Mouse (Mus musculus): Measurements from ENCODE around the gene Trpc5.
A peak's percentile ranks its signal among the peaks of the same experiment; 100 is the strongest.

Trpc5 gene

GRCm38 (mm10) chrX:144688142-144688206 is at the start of gene Trpc5:
Gene Trpc5, minus strand, starts transcription at chrX:144688180.
- no peak for DNase-seq (ENCODE audit: low spot score)

DNA sequence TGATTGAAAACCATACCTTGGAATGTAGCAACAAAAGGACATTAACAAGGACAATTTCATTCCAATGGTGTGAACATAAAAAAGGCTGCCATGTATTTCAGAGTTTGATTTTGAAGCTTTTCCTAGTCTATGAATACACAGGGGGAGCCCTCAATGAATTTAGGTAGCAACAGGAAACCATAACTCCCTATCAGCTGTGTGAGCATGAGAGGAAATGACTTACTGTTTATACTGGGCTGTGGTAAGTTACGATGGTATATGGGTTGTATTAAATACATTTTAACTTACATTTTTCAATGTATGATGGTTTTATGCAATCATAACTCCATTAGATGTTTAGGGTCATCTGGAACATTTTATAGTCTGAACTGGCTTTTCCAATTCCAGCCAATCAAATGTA is 28.4 kb upstream of the Trpc5 start:
- DNase-seq (ENCODE audit: low spot score): no peak

DNA sequence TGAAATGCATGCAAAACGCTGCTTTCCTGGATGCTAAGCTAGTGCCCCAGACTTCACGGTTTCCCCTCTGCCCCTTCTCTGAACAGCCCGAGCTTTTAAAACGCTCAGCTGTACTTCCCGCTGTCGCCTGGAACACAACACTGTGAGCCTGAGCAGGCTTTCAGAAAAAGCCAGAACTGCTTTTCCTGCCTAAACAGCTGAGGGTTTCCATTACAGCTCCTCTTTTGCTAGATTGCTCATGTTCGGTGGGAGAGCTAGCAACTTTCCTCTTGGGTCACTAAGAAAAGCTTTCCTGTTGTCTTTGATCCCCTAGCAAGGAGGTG is 1.8 kb upstream of the Trpc5 start:
- peak; percentile 3 for DNase-seq (ENCODE audit: low spot score)

- peak; percentile 3 for DNase-seq (ENCODE audit: low spot score)
These were observed 1.3 kb upstream of the Trpc5 start for GRCm38 (mm10) chrX:144689119-144689858.

DNA sequence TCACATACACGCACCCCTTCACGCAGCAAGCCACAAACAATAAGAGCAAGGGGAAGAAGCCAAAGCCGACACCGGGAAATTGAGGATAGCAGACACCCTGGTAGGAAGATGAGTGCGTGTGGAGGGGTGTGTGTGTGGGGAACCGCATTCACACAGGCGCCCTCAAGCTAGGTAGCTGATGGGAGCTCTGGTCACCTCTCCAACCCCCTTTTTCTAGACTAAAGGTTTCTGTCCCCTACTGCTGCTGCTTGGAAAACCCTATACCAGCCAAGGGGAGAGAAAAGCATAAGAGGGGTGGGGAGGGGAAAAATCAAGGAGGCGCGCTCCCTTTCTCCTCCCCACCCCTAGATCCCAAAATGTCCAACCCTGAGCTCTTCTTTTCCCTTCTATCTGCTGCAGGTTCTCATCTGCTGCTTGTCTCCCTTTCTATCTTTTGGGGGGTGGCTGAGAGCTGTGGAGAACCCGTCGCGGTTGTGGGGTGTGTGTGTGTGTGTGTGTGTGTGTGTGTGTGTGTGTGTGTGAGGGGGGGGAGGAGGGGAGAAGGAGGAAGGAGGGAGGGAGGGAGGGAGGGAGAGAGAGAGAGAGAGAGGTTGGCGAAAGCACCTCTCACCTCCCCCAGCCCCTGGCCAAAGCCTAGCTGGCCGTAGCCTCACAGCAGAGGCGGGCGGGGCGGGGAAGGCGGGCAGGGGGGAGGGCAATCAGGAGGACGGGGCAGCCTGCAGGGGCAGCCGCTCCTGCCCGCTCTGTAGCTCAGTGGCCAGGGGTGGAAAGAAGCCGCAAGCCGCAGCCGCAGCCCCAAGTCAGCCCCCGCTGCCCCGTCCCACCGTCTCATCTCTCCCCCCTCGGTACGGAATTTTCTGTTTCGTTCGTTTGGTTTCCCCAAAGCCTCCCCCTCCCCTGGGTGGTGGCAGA is 483 bp upstream of the Trpc5 start, which contains the start of gene Rtl4:
Gene Rtl4, plus strand, starts transcription at position 701 of the 912 bp plus-strand sequence.
- peak; percentile 8 for DNase-seq (ENCODE audit: low spot score)

DNA sequence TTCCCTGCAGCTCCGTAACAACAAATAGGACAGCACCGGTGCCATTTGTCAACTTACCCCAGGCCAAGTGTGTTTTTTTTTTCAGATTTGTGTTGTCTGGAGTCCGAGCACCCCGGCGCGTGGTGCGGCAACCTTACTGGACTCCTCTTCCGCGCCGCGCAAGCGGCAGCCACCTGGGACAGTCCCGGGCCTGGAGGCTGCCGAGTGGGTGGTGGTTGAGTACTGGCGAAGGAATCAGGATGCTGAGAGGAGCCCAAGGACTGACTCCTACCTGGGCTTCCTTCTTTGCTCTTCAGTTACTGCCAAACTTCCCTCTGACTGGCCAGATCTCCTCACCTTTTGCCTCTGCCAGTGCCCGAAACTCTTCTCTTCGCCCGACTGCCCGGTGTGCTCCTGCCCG is 238 bp downstream of the Trpc5 start:
- no peak for DNase-seq (ENCODE audit: low spot score)

DNA sequence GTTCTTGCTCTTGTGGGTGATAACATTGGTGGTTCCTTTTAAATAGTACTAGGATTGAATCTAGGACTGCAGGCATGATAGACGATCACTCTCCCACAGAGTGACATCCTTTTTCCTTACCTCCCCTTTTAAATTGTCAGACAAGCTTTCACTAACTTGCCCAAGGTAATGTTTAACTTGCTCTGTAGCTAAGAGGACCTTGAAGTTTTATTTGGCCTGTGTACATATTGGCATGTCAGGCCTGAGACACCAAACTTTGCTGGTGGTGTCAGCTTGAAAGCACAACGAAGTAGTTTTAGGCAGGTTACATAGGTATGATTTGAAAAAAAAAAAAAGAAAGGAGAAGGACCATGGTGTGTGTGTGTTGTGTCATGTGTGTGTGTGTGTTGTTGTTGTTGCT is 35.8 kb downstream of the Trpc5 start:
- no peak for DNase-seq (ENCODE audit: low spot score)

DNA sequence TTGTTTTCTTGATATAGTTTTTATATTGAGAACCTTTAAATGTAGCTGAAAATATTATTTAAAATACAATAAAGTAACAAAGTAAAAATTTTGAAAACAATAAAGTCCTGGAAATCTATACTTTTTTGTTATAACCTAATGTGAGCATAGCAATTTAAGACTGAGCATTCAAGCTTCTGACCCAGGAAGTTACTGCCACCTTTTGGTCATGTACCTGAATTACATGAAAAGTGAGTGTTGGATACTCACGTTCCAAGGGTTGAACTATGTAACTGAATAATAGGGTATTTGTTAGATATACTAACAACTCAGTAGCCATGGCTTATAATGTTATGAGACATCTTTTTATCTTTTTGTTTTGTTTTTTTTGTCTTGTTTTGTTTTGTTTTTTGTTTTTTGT is 42.6 kb downstream of the Trpc5 start:
- no peak for DNase-seq (ENCODE audit: low spot score)

DNA sequence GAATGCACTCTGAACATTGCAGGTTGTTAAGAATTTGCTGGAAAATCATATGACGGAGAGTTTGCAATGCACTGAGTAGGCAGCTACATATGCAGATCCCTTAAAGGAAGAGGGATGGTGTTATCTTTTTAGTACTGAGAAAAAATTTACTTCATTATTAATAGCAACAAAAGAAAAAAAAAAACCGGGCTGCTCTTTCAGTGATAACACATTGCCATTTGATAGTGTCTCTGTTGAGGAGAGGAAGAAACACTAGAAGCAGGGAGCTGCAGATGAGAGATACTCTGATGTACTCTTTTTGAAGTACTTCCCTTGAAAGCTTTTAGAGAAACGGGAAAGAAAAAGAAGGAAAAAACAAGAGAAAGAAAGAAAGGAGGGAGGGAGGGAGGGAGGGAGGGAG is 43.2 kb downstream of the Trpc5 start:
- no peak for DNase-seq (ENCODE audit: low spot score)

- no peak for DNase-seq (ENCODE audit: low spot score)
These were observed 75.2 kb downstream of the Trpc5 start for GRCm38 (mm10) chrX:144612753-144613152.

DNA sequence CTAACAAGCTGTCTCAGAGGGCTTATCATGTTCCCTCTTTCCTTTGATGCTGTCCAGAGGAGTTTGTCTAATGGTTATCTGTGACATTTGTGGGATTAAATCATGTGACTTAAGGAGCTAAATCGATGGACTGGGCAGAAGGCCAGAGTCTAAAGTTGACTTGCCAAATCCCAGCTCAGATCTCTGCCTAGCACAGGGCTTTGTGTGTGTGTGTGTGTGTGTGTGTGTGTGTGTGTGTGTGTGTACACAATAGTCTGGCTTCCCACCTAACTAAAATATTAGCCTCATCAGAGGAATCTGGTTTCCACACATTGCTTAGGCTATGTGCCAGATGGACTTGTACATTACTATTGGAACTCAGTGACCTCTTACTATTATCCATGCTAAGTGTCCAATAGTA is 151.5 kb downstream of the Trpc5 start:
- DNase-seq (ENCODE audit: low spot score): no peak

DNA sequence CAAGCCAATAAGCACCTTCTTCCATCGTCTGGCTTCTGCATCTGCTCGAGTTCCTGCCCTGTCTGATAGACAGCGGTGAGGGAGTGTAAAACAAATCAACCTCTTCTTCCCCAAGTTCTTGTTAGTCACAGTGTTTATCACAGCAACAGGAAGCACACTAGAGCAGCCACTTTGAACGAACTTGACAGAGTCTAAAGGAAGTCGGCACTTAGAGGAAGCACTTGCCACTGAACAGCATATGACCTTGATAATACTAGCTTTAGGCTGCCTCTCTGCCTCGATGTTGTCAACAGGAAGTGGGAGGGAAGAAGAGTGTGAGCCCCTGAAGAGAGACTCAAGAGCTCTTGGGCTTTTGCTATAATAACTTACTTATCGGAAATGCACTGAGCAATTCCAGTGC is 161.9 kb downstream of the Trpc5 start:
- no peak for DNase-seq (ENCODE audit: low spot score)

DNA sequence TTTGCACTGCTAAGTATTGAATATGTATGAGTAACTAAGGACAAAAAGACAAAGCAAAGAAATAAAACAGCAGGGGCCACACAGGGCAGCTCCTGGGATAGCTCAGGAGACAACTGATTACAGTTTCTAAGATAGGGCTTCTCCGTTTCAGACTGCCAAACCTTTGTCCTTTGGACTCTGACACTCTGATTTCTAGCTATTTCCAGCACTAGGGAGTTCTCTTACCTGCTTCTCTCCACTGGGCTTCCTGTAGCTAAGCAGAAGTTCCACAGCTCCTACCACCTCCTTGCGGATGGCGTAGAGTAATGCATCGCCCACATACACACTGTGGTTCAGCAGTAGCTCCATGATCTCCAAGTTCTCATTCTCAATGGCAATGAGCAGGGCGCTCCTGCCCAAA is 164.7 kb downstream of the Trpc5 start:
- DNase-seq (ENCODE audit: low spot score): no peak

DNA sequence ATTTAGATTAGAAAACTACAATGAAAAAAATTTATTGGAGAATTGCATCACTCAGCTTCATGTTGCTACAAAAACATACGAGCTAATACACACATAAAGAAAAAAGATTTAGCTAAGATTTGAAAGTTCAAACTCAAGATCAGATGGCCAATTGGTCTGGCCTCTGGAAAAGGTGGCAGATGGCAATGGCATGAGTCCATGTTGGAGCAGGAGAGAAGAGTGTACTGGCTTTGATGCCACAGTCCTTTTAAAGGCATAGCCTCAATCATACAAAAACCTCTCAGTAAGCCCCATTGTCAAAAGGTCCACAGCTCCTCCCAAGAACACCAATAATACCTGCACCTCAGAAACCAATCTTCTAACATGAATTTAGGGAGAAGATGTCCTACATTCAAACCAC is 196.6 kb downstream of the Trpc5 start:
- no peak for DNase-seq (ENCODE audit: low spot score)

GRCm38 (mm10) chrX:144464416-144464815 is 223.6 kb downstream of the Trpc5 start:
- DNase-seq (ENCODE audit: low spot score): no peak

GRCm38 (mm10) chrX:144456281-144456680 is 231.7 kb downstream of the Trpc5 start, which contains the start of gene Trpc5os:
Gene Trpc5os, plus strand, starts transcription at chrX:144456581.
- DNase-seq (ENCODE audit: low spot score): no peak

DNA sequence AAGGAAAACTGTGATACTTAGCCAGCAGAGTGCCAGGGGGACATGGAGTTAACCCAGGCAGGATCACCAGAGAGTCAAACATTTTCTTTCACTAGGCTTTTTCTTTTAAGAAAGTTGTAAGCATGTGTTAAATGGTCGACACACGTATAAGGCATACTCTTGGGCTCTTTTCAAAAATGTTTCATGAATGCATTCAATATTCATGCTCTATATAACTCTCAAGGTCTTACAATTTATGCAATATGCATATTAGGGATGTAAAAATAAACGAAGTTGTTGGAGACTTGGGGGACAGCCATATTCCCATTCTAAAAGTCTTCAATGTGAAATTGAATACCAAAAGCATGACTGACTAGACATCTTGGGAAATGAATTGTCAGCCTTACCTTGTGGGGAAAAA is 264.1 kb downstream of the Trpc5 start:
- DNase-seq (ENCODE audit: low spot score): no peak

- DNase-seq (ENCODE audit: low spot score): no peak
These were observed 266.9 kb downstream of the Trpc5 start for GRCm38 (mm10) chrX:144421091-144421490.

GRCm38 (mm10) chrX:144420259-144420658 is 267.7 kb downstream of the Trpc5 start:
- DNase-seq (ENCODE audit: low spot score): no peak

DNA sequence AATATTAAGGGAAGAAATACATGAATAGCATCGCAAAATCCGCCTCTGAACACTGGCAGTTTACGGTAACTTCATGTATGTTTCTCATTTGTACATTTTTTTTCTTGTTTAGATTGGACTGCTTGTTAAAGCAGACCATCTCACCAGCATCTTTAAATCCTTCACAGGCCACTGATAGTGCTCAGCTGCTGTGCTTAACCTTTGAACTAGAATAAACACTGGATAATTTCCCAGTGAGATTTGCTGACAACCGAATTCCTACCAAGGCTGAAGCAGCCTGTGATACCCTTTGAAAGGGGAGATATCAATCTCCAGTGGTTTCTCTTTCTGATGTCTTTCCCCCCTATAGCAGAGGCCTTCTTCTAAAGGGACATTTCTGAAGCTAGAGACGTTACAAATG is 279.9 kb downstream of the Trpc5 start:
- no peak for DNase-seq (ENCODE audit: low spot score)

DNA sequence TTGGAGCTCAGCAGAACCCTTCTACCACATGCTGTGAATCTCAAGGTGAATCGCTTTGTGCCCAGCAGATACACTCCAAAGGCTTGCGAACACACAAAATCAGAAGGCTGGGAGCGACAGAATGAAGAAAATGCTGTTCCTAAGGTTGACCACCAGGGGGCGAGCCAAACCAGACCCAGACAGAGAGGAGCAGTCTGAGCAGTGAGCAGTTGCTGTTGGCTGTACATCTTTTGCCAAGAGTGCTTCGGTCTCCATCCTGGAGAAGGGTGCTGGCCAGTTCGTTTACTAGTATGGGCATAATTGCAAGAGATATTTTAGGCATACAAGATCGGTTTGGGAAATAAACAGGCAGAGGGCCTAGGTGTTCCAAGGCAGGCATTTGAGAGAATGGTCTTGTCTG is 284.5 kb downstream of the Trpc5 start:
- peak; percentile 55 for DNase-seq (ENCODE audit: low spot score)

GRCm38 (mm10) chrX:144374196-144374595 is 313.8 kb downstream of the Trpc5 start:
- DNase-seq (ENCODE audit: low spot score): no peak

- no peak for DNase-seq (ENCODE audit: low spot score)
These were observed 349.6 kb downstream of the Trpc5 start for GRCm38 (mm10) chrX:144338355-144338754.

DNA sequence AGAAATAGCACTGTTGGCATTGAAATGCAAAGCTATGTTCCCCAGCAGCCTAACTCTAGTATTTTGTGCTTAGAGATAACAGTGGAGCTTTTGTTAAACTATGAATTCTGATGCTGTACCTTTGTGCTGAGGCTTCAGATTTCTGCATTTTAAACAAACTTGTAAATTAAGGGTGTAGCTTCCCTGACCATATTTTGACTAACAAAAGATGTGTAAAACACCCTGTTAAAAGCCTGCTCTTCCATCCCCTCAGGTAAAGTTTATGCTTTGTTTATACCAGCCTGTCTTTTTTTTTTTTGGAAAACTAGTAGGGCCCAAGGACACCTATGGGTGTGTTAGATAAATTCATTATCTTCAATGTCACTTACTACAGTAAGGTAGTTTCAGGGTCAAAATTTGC is 350.0 kb downstream of the Trpc5 start:
- no peak for DNase-seq (ENCODE audit: low spot score)
